Mouse (Mus musculus): ENCODE results near the gene Rxrb.

- TF ChIP-seq CTCF (IDR thresholded peaks at IDR 0.05; ENCODE audit: borderline replicate concordance, insufficient read depth, low read depth, low read length) (no peak), POLR2A (IDR thresholded peaks at IDR 0.05; ENCODE audit: borderline replicate concordance, insufficient read depth, low read length) (no peak)
Observed at GRCm38 (mm10) chr17:34038440-34038839, 6.8 kb downstream of the Rxrb start.
